Mouse (Mus musculus) liver, adult (tissue): ENCODE measurements around the gene Vmn1r167.
"Not testable (repeated sequence)": the region's sequence is repeated elsewhere in the genome, so short reads cannot be mapped to it uniquely, and the experiment has no call there.

Experiments
- GATA4 ChIP-seq: IDR thresholded peaks from 2 replicates; pipeline ENCODE4 v1.6.1; 2014; ENCODE audit warnings: mild to moderate bottlenecking, low read length; ENCODE audit not compliant: insufficient replicate concordance

The Vmn1r167 gene

GRCm38 (mm10) chr7:23507106-23507505 is at the start of gene Vmn1r167:
Gene Vmn1r167, minus strand, starts transcription at chr7:23507206.
- TF ChIP-seq GATA4 = not testable (repeated sequence)

- not testable (repeated sequence) for TF ChIP-seq GATA4
Observed at GRCm38 (mm10) chr7:23539432-23539831, 32.4 kb upstream of the Vmn1r167 start, which contains the start of gene Vmn1r168. Gene Vmn1r168, plus strand, starts transcription at chr7:23539732.
